Mouse (Mus musculus): ENCODE measurements around the gene Wdr43.

- TF ChIP-seq MEF2A (IDR thresholded peaks at IDR 0.05; ENCODE audit: extremely low read depth, insufficient replicate concordance, low read depth, low read length, poor library complexity, severe bottlenecking) (no peak), POLR2A (IDR thresholded peaks at IDR 0.05; ENCODE audit: control insufficient read depth in 1 of 2, insufficient read depth in 1 of 2, low read depth in 1 of 2, low read length in 2 of 2, poor library complexity in 1 of 2) (no peak), MAFK (IDR thresholded peaks at IDR 0.05; ENCODE audit: borderline replicate concordance, low read depth, low read length) (no peak), CTCF (IDR thresholded peaks at IDR 0.05 in 2 of 3, conservative IDR thresholded peaks at IDR 0.05 in 1 of 3; ENCODE audit: control insufficient read depth in 1 of 3, insufficient read depth in 1 of 3, low read depth in 2 of 3, low read length in 3 of 3, poor library complexity in 1 of 3, severe bottlenecking in 1 of 3) (no peak), UBTF (IDR thresholded peaks at IDR 0.05; ENCODE audit: borderline replicate concordance, insufficient read depth, low read depth, low read length) (no peak), TAL1 (IDR thresholded peaks at IDR 0.05; ENCODE audit: low read length) (no peak), EP300 (IDR thresholded peaks at IDR 0.05; ENCODE audit: low read depth in 1 of 2, low read length in 2 of 2) (no peak), HCFC1 (IDR thresholded peaks at IDR 0.05; ENCODE audit: low read depth, low read length) (no peak), MXI1 (IDR thresholded peaks at IDR 0.05; ENCODE audit: low read depth, low read length) (no peak), MAZ (IDR thresholded peaks at IDR 0.05; ENCODE audit: low read depth, low read length) (no peak), USF2 (IDR thresholded peaks at IDR 0.05; ENCODE audit: borderline replicate concordance in 1 of 2, insufficient read depth in 1 of 2, low read depth in 1 of 2, low read length in 2 of 2) (no peak), USF1 (IDR thresholded peaks at IDR 0.05; ENCODE audit: low read depth, low read length) (no peak), MAX (IDR thresholded peaks at IDR 0.05; ENCODE audit: low read length) (no peak)
Measured at GRCm38 (mm10) chr17:71636786-71637185, 21.1 kb downstream of the Wdr43 start.
